Mouse (Mus musculus): ENCODE measurements around the gene Nrcam.

The Nrcam gene

GRCm38 (mm10) chr12:44371076-44371710, 42.5 kb downstream of the Nrcam start:
- no peak for DNase-seq

- DNase-seq = no peak
These were observed 47.3 kb downstream of the Nrcam start for GRCm38 (mm10) chr12:44375956-44376355.

- no peak for DNase-seq
These were observed 49.9 kb downstream of the Nrcam start for GRCm38 (mm10) chr12:44378431-44379161.

- no peak for DNase-seq
These were observed 52.1 kb downstream of the Nrcam start for GRCm38 (mm10) chr12:44380805-44381204.

- no peak for DNase-seq
These were observed 57.7 kb downstream of the Nrcam start for GRCm38 (mm10) chr12:44386398-44386797.

GRCm38 (mm10) chr12:44388220-44388619, 59.5 kb downstream of the Nrcam start:
- DNase-seq = no peak

- no peak for DNase-seq
These were observed 61.9 kb downstream of the Nrcam start for GRCm38 (mm10) chr12:44390391-44391137.

GRCm38 (mm10) chr12:44394901-44395300, 66.2 kb downstream of the Nrcam start:
- DNase-seq = no peak

GRCm38 (mm10) chr12:44397782-44398181, 69.1 kb downstream of the Nrcam start:
- DNase-seq = no peak

GRCm38 (mm10) chr12:44402134-44402533, 73.4 kb downstream of the Nrcam start:
- DNase-seq = no peak

- DNase-seq = no peak
These were observed 74.6 kb downstream of the Nrcam start for GRCm38 (mm10) chr12:44403270-44403669.

GRCm38 (mm10) chr12:44403731-44404424, 75.2 kb downstream of the Nrcam start:
- no peak for DNase-seq

- no peak for DNase-seq
These were observed 81.1 kb downstream of the Nrcam start for GRCm38 (mm10) chr12:44409786-44410185.

GRCm38 (mm10) chr12:44411031-44411430, 82.3 kb downstream of the Nrcam start:
- no peak for DNase-seq

- no peak for DNase-seq
These were observed 93.6 kb downstream of the Nrcam start for GRCm38 (mm10) chr12:44422154-44422866.

GRCm38 (mm10) chr12:44422867-44423255, 94.2 kb downstream of the Nrcam start:
- no peak for DNase-seq

GRCm38 (mm10) chr12:44424011-44424410, 95.3 kb downstream of the Nrcam start:
- DNase-seq = no peak

GRCm38 (mm10) chr12:44425040-44425439, 96.4 kb downstream of the Nrcam start:
- DNase-seq = no peak

- DNase-seq = no peak
These were observed 101.7 kb downstream of the Nrcam start for GRCm38 (mm10) chr12:44430335-44430734.

GRCm38 (mm10) chr12:44430996-44431395, 102.3 kb downstream of the Nrcam start:
- no peak for DNase-seq

- no peak for DNase-seq
These were observed 104.0 kb downstream of the Nrcam start for GRCm38 (mm10) chr12:44432727-44433126.

GRCm38 (mm10) chr12:44437046-44437827, 108.6 kb downstream of the Nrcam start:
- no peak for DNase-seq

Measured in thymus, postnatal 36 days (tissue).